Mouse (Mus musculus): ENCODE measurements around the gene Gm49336. TPM values are rescaled to one million over a fixed set of nuclear protein-coding genes. Genes with fewer than 3 reads are reported as not detected.

Gene Gm49336
- polyA plus RNA-seq, 1 experiment from 2014 or later: 67.6 TPM

DNA sequence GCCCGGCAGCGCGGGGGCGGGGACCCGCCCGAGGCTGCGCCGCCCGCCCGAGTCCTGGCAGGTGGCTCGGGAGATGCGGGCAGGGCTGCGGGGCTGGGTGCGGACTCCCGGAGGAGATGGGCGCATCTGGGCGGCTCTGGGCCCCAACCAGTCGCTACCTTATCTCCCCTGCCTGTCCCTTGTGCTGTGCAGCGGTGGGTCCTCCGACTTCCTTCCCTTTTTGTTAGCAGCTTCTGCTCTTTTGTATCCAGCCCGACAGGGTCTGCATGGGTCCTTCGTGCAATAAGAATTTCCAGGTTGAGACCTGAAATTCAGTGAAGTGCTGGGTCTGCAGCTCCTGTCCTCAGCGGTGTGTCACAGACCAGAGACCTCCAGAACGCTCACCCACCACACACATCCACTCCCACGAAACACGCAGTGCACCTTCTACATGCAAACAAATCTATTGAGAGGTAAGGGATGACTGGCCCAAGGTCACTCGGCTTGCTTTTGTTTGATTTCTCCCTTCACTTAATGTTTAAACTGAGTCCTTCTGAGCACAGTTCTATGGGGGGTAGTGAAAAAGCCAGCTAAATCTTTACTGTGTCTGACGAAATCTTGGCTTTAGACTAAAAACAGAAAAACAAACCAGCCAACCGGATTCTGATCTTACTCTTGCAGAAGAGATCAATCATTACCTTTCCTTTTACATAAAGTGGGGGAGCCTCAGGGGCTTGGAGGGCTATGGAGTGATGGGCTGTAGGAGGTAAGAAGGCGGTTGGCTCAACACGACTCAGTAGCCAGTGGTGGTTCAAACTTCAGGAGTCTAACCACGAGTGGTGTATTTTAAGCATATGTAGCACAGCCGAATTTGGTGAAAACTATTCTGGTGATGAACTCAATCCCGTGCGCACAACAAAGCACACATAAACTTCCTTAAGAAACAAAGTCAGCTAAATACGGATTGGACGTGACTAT lies 73.4 kb downstream of the Gm49336 start:
- Histone ChIP-seq H3K4me2 (replicated peaks) (peak overlapping the region; percentile 99), H3K27ac (replicated peaks) (peak overlapping the region; percentile 43), H3K9ac (replicated peaks) (peak overlapping the region; percentile 74), H3K4me1 (peaks cover 13% of the 10 kb centered on the region), H3K4me3 (peak overlapping the region; percentile 76), H3K36me3 (no peaks in the 10 kb centered on the region), H3K9me3 (no peaks in the 10 kb centered on the region), H3K27me3 (peaks cover 49% of the 10 kb centered on the region)
- ATAC-seq (ENCODE audit: low FRiP score, low read depth): peak; percentile 66; the same call in 1 of the 2 replicates
- WGBS: 20% methylated on average over 36 of the region's 37 CpGs

DNA sequence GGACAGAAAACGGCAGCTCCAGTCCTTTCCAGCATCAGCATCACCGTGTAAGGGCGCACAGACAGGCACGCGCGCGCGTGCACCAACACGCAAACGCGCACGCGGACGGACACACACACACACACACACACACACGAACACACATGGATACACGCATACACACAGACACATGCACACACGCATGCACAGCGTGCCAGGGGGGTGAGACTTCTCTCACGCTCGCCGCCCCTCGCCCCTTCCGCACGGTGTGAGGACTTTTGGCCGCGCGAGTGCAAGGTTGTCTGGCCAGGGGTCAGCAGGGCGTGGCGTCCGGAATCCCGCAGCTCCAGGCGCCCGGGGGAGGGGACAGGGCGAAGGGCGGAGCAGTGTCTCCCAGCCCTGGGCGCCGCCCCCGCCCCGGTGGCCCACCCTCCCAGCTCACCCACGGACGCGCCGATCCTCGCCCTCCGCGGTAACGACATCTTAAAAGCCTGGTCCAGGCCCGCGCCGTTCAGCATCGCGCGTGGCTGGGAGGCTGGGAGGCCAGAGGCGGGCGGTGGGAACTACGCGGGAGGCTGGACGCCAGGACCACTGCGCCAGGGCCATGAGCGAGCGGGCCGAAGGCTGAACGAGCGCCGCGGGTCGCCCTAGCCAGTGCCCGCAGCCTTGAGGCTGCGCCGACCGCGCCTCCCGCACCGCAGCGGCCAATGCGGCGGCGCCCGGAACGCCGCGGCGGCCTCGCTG lies 74.3 kb downstream of the Gm49336 start:
- Histone ChIP-seq H3K9ac (replicated peaks) (peak overlapping the region; percentile 74), H3K4me3 (peak overlapping the region; percentile 76), H3K9me3 (no peaks in the 10 kb centered on the region), H3K36me3 (no peaks in the 10 kb centered on the region), H3K27me3 (peaks cover 49% of the 10 kb centered on the region), H3K4me1 (peaks cover 19% of the 10 kb centered on the region), H3K4me2 (replicated peaks) (peak overlapping the region; percentile 99), H3K27ac (replicated peaks) (peak overlapping the region; percentile 43)
- peak; percentile 84 for ATAC-seq (ENCODE audit: low FRiP score, low read depth)
- WGBS: 1% methylated on average over 63 of the region's 84 CpGs

DNA sequence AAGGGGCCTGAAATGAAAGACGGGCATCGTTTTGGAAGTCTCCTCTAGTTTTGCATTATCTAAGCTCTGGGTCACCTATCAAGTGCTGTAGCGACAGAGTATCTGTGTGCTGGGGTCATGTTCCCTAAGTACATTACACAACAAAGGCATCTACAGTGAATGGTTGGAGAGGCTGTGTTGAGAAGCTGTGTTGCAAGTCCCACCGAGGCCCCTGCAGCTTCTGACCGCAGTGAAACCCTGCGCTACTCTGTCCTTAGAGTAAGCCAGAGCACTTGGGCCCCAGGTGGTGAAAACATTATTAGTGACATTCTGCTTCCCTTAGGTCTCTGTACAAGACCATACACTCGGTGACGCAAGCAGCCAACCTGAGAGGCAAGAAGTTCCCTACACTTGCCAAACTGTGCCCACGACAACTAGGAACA lies 74.8 kb downstream of the Gm49336 start:
- peak; percentile 24 for ATAC-seq (ENCODE audit: low FRiP score, low read depth)
- Histone ChIP-seq H3K27me3 (peaks cover 49% of the 10 kb centered on the region), H3K4me1 (peaks cover 20% of the 10 kb centered on the region), H3K27ac (replicated peaks) (no peak overlapping the region), H3K9me3 (no peaks in the 10 kb centered on the region), H3K4me2 (replicated peaks) (peak overlapping the region; percentile 99), H3K9ac (replicated peaks) (no peak overlapping the region), H3K4me3 (peak overlapping the region; percentile 76), H3K36me3 (no peaks in the 10 kb centered on the region)
- WGBS: 32% methylated on average over 9 of the region's 9 CpGs

GRCm38 (mm10) chr14:60172286-60173055 lies 78.8 kb downstream of the Gm49336 start:
- no peaks in the 10 kb centered on the region for H3K9me3 ChIP-seq
- no peak for ATAC-seq (ENCODE audit: low FRiP score, low read depth)
- no peak overlapping the region for H3K4me3 ChIP-seq
- H3K4me1 ChIP-seq: peaks cover 15% of the 10 kb centered on the region
- H3K36me3 ChIP-seq: no peaks in the 10 kb centered on the region
- peaks cover 30% of the 10 kb centered on the region for H3K27me3 ChIP-seq
- WGBS: 70% methylated on average over 12 of the region's 12 CpGs
- H3K9ac ChIP-seq (replicated peaks): no peak overlapping the region
- no peak overlapping the region for H3K4me2 ChIP-seq (replicated peaks)
- H3K27ac ChIP-seq (replicated peaks): no peak overlapping the region

DNA sequence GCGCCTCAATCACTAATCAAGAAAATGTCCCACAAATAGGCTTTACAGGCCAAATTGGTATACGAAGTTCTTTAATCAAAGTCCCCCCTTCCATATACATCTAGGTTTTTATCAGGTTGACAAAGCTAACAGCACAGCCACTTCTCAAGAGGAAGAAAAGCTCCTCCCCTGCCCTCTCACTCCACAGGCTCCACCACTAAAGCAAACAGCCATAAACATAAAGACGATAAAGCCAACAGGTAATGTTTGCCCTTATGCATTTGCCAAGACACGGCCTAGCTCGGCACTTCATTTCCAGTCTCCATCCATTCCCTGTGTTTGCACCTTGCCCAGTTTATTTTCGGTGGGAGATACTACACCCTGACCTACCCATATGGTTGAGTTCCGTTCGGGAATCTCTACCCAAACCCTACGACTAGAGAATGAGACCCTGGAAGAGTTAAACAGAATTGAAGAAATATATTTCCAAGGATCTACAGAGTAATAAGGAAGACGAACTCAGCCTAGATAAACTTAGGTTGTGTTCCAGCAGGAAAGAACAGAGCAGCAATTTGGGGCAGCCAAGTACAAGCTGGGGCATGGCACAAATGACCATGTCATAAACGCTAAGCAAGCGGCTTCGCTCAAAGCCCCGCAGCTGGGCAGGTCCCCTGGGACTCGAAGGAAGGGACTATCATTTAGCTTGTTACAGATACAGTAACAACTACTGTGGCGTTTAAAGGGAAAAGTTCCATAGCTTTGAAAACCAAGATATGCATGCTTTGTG lies 80.3 kb downstream of the Gm49336 start:
- Histone ChIP-seq H3K36me3 (no peaks in the 10 kb centered on the region), H3K27me3 (peaks cover 18% of the 10 kb centered on the region), H3K9ac (replicated peaks) (no peak overlapping the region), H3K4me1 (peaks cover 12% of the 10 kb centered on the region; the same call in 1 of the 2 replicates), H3K4me2 (replicated peaks) (no peak overlapping the region), H3K9me3 (no peaks in the 10 kb centered on the region), H3K27ac (replicated peaks) (no peak overlapping the region), H3K4me3 (no peak overlapping the region)
- no peak for ATAC-seq (ENCODE audit: low FRiP score, low read depth)
- 89% methylated on average over 16 of the region's 16 CpGs for WGBS

DNA sequence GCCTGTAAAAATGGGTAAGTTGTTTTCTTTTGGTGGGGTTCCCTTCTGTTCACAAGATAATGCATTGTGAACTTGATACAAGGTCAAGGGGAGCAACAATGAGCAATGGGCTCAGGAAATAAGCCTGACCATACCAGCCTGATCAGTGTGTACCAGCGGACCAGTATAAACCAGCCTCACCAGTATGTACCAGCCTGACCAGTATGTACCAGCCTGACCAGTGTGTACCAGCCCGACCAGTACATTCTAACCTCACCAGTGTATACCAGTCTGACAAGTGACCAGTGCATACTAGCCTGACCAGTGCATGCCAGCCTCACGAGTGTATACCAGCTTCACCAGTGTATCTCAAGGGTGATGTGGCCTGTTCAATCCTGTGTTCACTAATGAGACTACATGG lies 87.9 kb downstream of the Gm49336 start:
- no peaks in the 10 kb centered on the region for H3K36me3 ChIP-seq
- H3K9me3 ChIP-seq: no peaks in the 10 kb centered on the region
- H3K27ac ChIP-seq (replicated peaks): no peak overlapping the region
- 94% methylated on average over 3 of the region's 3 CpGs for WGBS
- ATAC-seq (ENCODE audit: low FRiP score, low read depth): no peak
- H3K9ac ChIP-seq (replicated peaks): no peak overlapping the region
- H3K4me1 ChIP-seq: no peaks in the 10 kb centered on the region
- H3K27me3 ChIP-seq: no peaks in the 10 kb centered on the region
- H3K4me2 ChIP-seq (replicated peaks): no peak overlapping the region
- no peak overlapping the region for H3K4me3 ChIP-seq

MicroRNAs within 50 kb of the gene (microRNA counts, 519-probe panel; counts per million panel counts)
- not detected for microRNA mmu-miR-719

Small RNA genes within 50 kb of the gene (microRNA-seq; reads per million reads assigned to microRNA genes)
- gene Mir719: not detected

Other genes with a start within 250 kb of the Gm49336 start
- gene Atp8a2, start 54.3 kb downstream of the Gm49336 start, polyA plus RNA-seq (2016; fragmentation: Nextera tagmentation; extraction: Ambion mirVana): 16.1 and 18.1 TPM in 2 replicates
- not detected in 2 replicates for gene Nupl1, start 76 bp downstream of the Gm49336 start, polyA plus RNA-seq (2016; fragmentation: Nextera tagmentation; extraction: Ambion mirVana)
- 56.0 and 57.9 TPM in 2 replicates for gene Mtmr6, start 13.7 kb upstream of the Gm49336 start, polyA plus RNA-seq (2016; fragmentation: Nextera tagmentation; extraction: Ambion mirVana)
- gene Amer2, start 121.8 kb upstream of the Gm49336 start, polyA plus RNA-seq (2016; fragmentation: Nextera tagmentation; extraction: Ambion mirVana): 31.0 and 44.7 TPM in 2 replicates

Measured in midbrain, embryonic 12.5 days (tissue).